Mouse (Mus musculus): ENCODE measurements around the gene Anapc11. TPM values are rescaled to one million over a fixed set of nuclear protein-coding genes. Genes with fewer than 3 reads are reported as not detected.

Gene Anapc11
- polyA plus RNA-seq, 1 experiment, result 254 TPM

DNA sequence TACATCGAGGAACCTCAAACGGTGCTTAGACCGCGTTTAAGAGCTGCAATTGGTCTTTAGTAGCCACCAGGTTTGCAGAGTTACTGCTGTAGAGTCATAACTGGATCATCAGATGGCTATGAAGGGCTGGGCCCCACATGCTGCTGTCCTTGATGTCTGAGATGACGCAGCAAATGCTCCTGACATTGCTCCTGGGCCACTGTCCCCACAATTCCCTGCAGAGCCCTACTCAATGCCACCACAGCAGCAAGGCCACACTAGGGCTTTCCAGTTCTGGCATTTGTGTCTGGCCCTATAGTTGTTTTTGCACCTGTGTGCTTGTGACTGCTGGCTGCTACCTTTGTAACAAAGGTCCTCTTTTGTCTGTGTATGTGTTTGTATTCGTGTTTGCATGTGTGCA lies 24.6 kb downstream of the Anapc11 start:
- H3K79me3 ChIP-seq (ENCODE audit: low read depth), result peaks cover 35% of the 10 kb centered on the region
- peaks cover 61% of the 10 kb centered on the region for H3K79me2 ChIP-seq (ENCODE audit: control insufficient read depth, insufficient read depth)
- peaks cover 73% of the 10 kb centered on the region for H3K36me3 ChIP-seq (ENCODE audit: control insufficient read depth, insufficient read depth)
- H3K4me3 ChIP-seq (ENCODE audit: insufficient read depth, poor library complexity, severe bottlenecking), result no peak overlapping the region
- no peak overlapping the region for H3ac ChIP-seq (ENCODE audit: control insufficient read depth, insufficient read length, low read depth)
- H3K27me3 ChIP-seq (ENCODE audit: control insufficient read depth, insufficient read depth, insufficient read length), result no peaks in the 10 kb centered on the region
- TF ChIP-seq MYOD1 (IDR thresholded peaks at IDR 0.05; ENCODE audit: control insufficient read depth, insufficient read length, low read depth), result no peak
- no peak for TF ChIP-seq CTCF (IDR thresholded peaks at IDR 0.05; ENCODE audit: control insufficient read depth, insufficient read depth, insufficient read length)
- no peak for TF ChIP-seq USF1 (IDR thresholded peaks at IDR 0.05; ENCODE audit: low read depth)

DNA sequence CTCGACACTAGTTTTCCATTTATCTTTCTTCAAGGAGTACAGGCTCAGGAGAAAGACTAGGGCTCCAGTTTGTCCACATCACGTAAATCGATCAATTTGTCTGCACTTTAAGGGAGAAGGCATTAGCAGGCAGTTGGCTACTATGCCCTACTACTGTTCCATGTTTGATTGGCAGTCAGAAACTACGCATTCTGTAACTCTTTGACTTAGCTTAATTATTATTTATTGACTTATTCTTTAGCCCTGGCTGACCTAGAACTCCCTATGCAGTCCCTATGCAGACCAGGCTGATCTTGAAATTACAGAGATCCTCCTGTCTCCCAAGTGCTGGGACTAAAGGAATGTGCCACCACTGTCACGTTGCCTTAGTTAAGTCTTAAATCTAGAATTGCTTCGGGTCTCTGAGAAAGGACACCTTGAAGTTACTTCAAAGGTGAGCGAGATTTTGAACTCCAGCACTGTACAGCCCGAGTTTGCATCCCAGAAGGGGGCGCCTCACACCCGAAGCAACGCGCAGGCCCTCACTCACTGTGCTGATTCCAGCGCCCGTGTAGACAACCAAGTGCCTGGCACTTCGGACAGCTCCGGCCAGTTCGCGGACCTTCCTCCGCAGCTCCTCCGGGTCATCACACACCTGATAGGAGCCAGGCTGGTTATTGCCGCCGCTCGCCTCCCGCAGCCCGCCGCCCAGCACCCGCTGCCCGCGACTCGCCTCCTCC lies 25.9 kb downstream of the Anapc11 start:
- Histone ChIP-seq H3ac (ENCODE audit: control insufficient read depth, insufficient read length, low read depth) (peak overlapping the region; percentile 82), H3K79me2 (ENCODE audit: control insufficient read depth, insufficient read depth) (peaks cover 74% of the 10 kb centered on the region), H3K79me3 (ENCODE audit: low read depth) (peaks cover 47% of the 10 kb centered on the region), H3K4me3 (ENCODE audit: insufficient read depth, poor library complexity, severe bottlenecking) (peak overlapping the region; percentile 98), H3K36me3 (ENCODE audit: control insufficient read depth, insufficient read depth) (peaks cover 71% of the 10 kb centered on the region), H3K27me3 (ENCODE audit: control insufficient read depth, insufficient read depth, insufficient read length) (no peaks in the 10 kb centered on the region)
- TF ChIP-seq CTCF (IDR thresholded peaks at IDR 0.05; ENCODE audit: control insufficient read depth, insufficient read depth, insufficient read length), result peak; percentile 75
- TF ChIP-seq USF1 (IDR thresholded peaks at IDR 0.05; ENCODE audit: low read depth), result no peak

DNA sequence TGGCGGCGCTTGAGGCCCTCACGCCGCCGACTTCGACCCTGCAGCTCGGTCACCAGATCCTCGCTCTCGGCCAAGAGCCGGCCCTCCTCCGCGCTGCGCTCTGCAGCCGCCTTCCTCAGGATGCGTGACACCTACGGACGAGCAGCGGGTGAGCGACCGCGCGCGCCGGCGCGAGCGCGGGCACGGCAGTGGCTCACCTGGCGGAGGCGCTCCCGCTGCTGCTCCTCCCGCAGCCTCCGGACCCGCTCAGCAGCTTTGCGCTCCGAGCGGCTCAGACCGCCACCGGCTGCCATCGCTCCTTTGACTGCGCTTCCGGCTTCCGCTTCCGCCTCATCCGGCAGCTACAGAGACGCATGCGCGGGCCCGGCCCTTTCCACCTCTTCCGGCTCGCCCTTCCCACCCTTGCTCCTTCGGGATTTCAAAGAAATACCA lies 26.5 kb downstream of the Anapc11 start:
- Histone ChIP-seq H3ac (ENCODE audit: control insufficient read depth, insufficient read length, low read depth) (peak overlapping the region; percentile 82), H3K36me3 (ENCODE audit: control insufficient read depth, insufficient read depth) (peaks cover 72% of the 10 kb centered on the region), H3K79me3 (ENCODE audit: low read depth) (peaks cover 53% of the 10 kb centered on the region), H3K4me3 (ENCODE audit: insufficient read depth, poor library complexity, severe bottlenecking) (peak overlapping the region; percentile 98), H3K79me2 (ENCODE audit: control insufficient read depth, insufficient read depth) (peaks cover 80% of the 10 kb centered on the region), H3K27me3 (ENCODE audit: control insufficient read depth, insufficient read depth, insufficient read length) (no peaks in the 10 kb centered on the region)
- TF ChIP-seq MYOD1 (IDR thresholded peaks at IDR 0.05; ENCODE audit: control insufficient read depth, insufficient read length, low read depth), result no peak
- TF ChIP-seq USF1 (IDR thresholded peaks at IDR 0.05; ENCODE audit: low read depth), result no peak
- TF ChIP-seq MYOG (IDR thresholded peaks at IDR 0.05; ENCODE audit: control insufficient read depth, extremely low read depth, insufficient read length), result no peak
- TF ChIP-seq CTCF (IDR thresholded peaks at IDR 0.05; ENCODE audit: control insufficient read depth, insufficient read depth, insufficient read length), result no peak
- no peak for TF ChIP-seq MAX (IDR thresholded peaks at IDR 0.05)
- TF ChIP-seq FOSL1 (IDR thresholded peaks at IDR 0.05; ENCODE audit: insufficient read depth, low read length, poor library complexity, severe bottlenecking), result no peak
- no peak for TF ChIP-seq CEBPB (IDR thresholded peaks at IDR 0.05; ENCODE audit: low read depth)

DNA sequence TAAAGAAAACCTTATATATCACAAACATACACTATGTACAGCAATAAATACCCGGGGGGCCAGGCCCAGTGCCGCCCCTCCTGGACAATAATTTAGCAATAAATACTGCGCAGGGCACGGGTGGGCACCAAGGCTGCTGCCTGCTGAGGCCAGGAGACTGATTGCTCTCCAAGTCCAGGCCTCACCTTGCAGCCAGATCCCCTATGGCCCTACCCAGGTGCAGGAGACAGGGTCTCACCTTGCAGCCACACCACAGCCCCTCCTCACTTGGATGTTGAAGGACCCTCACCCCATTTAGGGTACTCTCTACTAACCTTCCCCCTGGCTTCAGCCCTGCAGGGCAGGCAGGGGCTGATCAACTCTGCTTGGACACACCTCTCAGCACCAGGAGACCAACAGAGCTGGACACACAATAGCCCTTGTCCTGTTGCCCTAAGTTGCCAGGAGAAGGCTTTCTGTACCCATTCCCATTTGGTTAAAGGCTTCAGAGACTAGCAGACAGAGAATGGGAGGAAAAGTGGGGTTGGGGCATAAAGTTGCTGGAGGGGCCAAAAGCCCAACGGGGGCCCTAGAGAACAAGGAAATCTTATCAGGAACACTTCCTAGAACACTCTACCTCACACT lies 27.0 kb downstream of the Anapc11 start, which contains the start of gene Sirt7:
Sirt7 (minus strand) TSS at position 89 of the 624 bp plus-strand sequence.
- peaks cover 58% of the 10 kb centered on the region for H3K79me3 ChIP-seq (ENCODE audit: low read depth)
- peak within 1 kb of the TSS; percentile 82 for H3ac ChIP-seq (ENCODE audit: control insufficient read depth, insufficient read length, low read depth)
- H3K27me3 ChIP-seq (ENCODE audit: control insufficient read depth, insufficient read depth, insufficient read length), result no peaks in the 10 kb centered on the region
- H3K79me2 ChIP-seq (ENCODE audit: control insufficient read depth, insufficient read depth), result peaks cover 86% of the 10 kb centered on the region
- peaks cover 69% of the 10 kb centered on the region for H3K36me3 ChIP-seq (ENCODE audit: control insufficient read depth, insufficient read depth)
- TF ChIP-seq CEBPB (IDR thresholded peaks at IDR 0.05; ENCODE audit: low read depth) (no peak), MYOG (IDR thresholded peaks at IDR 0.05; ENCODE audit: control insufficient read depth, extremely low read depth, insufficient read length) (no peak), FOSL1 (IDR thresholded peaks at IDR 0.05; ENCODE audit: insufficient read depth, low read length, poor library complexity, severe bottlenecking) (no peak), MAX (IDR thresholded peaks at IDR 0.05) (no peak), CTCF (IDR thresholded peaks at IDR 0.05; ENCODE audit: control insufficient read depth, insufficient read depth, insufficient read length) (no peak), USF1 (IDR thresholded peaks at IDR 0.05; ENCODE audit: low read depth) (no peak), MYOD1 (IDR thresholded peaks at IDR 0.05; ENCODE audit: control insufficient read depth, insufficient read length, low read depth) (no peak)
- H3K4me3 ChIP-seq (ENCODE audit: insufficient read depth, poor library complexity, severe bottlenecking), result peak within 1 kb of the TSS; percentile 98

DNA sequence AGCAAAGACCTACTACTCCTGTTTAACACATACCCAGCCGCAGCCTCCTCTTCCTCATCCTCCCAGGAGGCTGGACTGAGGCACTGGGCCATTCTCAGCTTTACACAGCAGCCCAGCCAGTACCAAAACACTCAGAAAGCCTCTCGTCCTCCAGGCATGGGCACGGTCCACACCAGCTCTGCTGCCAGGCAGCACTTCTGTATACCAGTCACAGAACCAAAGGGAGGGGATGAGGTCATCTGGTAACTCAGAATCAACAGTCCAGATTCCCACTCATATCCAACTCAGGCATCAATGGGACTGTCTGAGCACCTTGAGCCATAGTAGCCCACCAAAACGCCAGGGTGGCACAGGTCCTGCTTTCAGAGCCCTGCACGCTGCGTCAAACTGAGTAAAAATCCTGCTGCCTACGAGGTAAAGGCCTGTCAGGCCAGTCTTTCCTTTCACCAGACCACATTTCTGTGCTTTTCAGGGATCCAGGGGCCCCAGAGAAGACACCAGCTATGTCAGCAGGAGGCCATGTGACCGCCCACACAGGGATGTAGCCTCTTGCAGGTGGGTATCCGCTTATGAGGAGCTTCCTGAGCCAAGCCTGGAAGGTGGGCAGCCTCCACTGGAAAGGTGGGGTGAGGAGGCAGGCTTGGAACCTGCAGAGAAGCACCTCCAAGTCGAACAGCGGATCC lies 28.7 kb downstream of the Anapc11 start:
- H3K27me3 ChIP-seq (ENCODE audit: control insufficient read depth, insufficient read depth, insufficient read length), result no peaks in the 10 kb centered on the region
- H3K79me2 ChIP-seq (ENCODE audit: control insufficient read depth, insufficient read depth), result peaks cover 99% of the 10 kb centered on the region
- peaks cover 75% of the 10 kb centered on the region for H3K79me3 ChIP-seq (ENCODE audit: low read depth)
- no peak overlapping the region for H3K4me3 ChIP-seq (ENCODE audit: insufficient read depth, poor library complexity, severe bottlenecking)
- TF ChIP-seq FOSL1 (IDR thresholded peaks at IDR 0.05; ENCODE audit: insufficient read depth, low read length, poor library complexity, severe bottlenecking), result no peak
- peaks cover 55% of the 10 kb centered on the region for H3K36me3 ChIP-seq (ENCODE audit: control insufficient read depth, insufficient read depth)
- H3ac ChIP-seq (ENCODE audit: control insufficient read depth, insufficient read length, low read depth), result no peak overlapping the region

Measured in C2C12 (cell line).